Mouse (Mus musculus): ENCODE measurements at regions not wholly inside any gene's neighbourhood (a gene's known extent, or its start where the extent isn't known, plus 50 kb on each side); places are given as distances from the start of the nearest gene placed in this dataset.
A peak's percentile ranks its signal among the peaks of the same experiment; 100 is the strongest.

DNA sequence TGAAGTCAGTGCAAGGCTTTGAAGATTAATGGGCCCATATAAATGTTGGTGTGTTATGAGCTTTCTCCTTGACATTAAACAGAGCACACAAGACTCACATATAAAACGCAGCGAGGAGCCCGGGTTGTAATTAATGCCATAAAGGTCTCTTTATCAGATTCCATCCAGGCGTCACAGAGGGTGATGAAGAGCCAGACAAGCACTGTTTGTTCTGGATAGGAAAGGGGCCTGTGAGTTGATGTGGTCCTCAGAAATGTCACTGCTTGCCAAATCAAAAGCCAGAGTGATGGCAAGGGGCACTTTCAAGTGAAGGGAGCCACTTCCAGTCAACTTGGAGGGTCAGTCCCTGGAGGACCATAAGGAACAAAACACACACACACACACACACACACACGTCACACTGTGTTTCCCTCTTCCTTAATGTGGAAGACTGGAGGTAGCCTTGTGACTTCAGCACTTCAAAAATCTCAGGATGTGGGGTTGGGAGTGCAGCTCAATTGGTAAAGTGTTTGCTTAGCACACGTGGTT is 142.1 kb downstream of the Psmg1 start:
- ATAC-seq (replicated peaks; ENCODE audit: insufficient number of reproducible peaks, low FRiP score, low TSS enrichment, poor library complexity, severe bottlenecking): no peak

DNA sequence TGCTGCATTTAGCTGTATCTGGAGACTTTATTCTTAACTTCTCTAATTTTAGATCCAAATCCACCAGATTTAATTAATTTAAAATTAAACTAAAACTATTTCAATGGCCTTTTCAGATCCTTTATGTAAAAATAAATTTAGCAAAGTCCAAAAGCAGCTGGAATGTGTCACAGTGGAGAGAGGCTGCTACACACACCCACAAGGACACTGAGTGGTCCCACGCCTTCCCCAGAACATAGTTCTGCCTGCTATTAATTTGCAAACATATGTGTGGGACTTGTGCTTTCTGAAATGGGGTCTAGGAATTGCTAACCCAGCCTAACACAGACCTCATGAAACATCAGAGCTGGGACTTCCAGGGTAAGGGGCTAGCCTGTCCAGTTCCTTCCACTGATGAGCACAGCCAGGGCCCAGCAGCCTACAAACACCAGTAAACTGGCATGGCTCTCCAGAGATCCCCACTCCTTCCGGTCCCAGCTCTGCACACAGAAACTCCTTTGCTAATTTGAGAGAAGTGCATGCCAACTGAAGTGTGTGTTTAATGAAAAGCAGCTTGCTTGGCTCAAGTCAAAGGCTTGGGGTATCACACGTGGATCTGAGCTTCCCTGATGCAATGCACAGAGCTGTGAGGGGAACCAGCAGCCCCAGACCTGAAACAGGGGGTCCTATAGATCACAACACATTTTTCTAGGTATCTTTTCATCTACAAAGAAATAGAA is 142.8 kb downstream of the Psmg1 start:
- ATAC-seq (replicated peaks; ENCODE audit: insufficient number of reproducible peaks, low FRiP score, low TSS enrichment, poor library complexity, severe bottlenecking): no peak

DNA sequence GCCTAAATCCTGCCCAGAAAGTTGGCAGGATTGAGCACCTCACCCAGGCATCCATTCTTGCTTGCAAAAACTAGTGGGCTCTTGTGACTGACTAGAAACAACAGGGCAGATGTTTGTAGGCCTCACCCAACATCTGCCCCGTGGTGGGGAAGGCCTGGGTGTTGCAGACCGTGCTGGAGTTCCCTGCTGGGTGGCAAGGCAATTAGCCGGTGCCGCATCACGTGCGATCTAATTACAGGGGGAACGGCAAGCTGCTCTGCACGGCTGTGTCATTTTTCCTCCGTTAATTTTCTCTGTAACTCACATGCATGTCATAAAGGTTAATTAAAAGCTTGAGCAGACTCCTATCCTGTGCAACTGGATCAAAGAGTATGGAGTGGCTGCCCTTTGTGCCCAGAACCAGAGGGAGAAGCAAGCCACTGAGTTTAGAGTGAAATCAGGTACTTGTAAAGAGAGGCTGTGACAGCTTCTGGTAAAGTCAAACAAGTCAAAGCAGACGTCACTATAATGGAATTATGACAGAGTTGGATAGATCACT is 143.5 kb downstream of the Ets2 start:
- ATAC-seq (replicated peaks; ENCODE audit: insufficient number of reproducible peaks, low FRiP score, low TSS enrichment, poor library complexity, severe bottlenecking): no peak

DNA sequence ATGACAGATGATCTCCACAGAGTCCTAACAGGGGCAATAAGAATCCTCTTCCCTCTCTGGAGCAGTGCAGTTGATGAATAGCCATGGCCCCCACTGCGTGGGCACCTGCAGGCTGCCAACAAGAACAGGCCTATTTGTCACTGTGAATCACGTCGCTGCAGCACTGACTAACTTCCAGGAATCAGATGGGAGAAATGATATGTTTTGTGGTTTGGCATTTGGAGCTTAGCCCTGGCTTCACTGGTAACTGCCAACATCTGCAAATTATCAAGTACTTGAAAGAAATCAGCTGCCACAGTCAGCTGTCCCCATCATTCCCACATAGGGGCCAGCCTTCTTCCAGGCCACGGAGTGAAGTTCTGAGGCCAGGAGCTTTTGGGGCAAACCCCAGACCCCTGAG is 142.8 kb downstream of the Ets2 start:
- no peak for ATAC-seq (replicated peaks; ENCODE audit: insufficient number of reproducible peaks, low FRiP score, low TSS enrichment, poor library complexity, severe bottlenecking)

DNA sequence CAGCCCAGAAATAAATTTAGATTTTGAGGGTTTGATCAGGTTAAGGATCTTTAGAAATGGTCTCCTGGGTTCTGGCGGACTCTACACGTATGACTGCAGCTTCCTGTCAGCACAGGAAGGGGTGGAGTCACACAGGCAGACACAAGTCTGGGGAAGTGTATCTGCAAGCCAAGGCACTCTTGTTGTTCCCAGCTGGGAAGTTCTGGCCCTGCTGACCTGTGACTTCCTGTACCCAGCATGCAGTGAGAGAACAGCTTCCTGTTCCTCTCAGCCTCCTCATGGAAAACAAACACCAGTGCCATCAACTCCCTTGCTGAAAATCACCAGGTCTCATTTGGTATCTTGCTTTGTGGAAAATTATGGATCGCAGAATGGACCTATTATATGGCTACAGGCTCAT is 140.9 kb downstream of the Ets2 start:
- ATAC-seq (replicated peaks; ENCODE audit: insufficient number of reproducible peaks, low FRiP score, low TSS enrichment, poor library complexity, severe bottlenecking): no peak

DNA sequence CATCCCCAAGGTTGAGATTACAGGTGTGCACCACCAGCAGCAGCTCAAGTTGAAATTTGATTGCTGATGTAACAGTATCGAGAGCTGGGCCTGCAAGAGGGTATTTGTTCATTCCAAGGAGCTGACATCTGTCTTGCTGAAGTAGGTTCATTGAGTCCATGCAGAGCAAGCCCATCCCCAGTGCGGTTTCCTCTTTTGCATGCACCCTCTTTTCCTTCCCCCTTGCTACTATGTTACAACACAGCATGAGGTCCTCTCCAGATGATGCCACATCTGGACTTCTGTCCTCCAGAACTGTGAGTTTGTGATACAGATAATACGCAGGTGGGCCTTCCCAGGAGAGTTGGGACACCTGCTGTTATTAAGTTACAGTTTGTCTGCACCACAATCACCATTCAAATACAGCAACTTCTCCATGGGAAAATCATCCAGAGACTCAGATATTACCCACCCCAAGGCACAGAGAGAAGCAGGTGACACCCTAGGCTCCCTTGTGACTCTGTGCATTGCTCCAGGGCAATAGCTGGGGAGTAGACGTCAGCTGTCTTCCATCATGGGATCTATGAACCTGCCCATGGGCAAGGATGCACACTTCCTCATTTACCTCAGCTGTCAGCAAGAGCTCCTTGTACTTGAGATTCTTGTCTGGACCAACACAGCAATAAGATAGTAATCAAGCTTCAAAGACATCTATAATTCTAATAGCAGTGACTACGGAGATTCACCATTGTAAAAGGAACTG is 137.8 kb downstream of the Ets2 start:
- ATAC-seq (replicated peaks; ENCODE audit: insufficient number of reproducible peaks, low FRiP score, low TSS enrichment, poor library complexity, severe bottlenecking): peak; percentile 72

DNA sequence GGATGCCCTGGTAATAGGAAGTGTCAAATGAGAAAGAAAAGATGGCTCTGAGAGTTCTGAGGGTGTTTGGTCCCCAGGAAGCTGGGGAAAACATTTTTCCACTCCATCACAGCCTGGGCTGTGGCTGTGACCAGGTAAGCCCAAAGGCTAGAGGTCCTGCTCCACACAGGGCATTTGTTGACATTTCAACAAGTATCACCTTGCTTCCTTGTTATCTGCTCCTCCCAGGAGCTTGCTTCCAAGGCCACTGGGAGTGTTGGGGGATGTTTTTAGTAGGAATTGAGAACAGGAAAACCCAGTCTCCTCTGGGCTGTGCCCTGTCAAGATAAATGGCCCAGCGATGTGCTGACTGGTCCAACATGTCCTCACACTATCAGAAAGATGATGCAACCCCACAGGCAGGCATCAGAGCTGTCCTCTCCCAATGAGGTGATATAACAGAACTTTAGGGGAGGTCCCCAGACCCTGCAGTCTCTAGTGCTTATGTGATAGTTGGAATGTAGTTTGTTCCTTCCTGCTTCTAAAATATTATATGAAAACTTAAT is 137.1 kb downstream of the Ets2 start:
- no peak for ATAC-seq (replicated peaks; ENCODE audit: insufficient number of reproducible peaks, low FRiP score, low TSS enrichment, poor library complexity, severe bottlenecking)

DNA sequence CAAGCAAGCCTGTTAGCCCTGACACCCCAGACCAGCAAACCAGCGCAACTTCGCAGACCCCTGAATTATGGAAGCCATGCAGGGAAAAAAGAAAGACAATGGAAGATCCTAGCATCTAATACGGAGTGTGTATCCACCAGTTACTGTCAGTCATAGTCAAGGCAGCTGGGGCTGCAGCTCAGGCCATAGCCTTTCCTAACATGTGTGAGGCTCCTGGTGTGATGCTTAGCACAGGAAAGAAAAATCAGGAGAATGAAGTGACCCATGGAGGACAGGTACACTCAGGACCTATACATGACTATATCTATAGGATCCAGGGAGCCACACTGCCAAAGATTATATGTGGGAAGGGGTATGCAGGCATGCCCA is 136.6 kb downstream of the Ets2 start:
- no peak for ATAC-seq (replicated peaks; ENCODE audit: insufficient number of reproducible peaks, low FRiP score, low TSS enrichment, poor library complexity, severe bottlenecking)

DNA sequence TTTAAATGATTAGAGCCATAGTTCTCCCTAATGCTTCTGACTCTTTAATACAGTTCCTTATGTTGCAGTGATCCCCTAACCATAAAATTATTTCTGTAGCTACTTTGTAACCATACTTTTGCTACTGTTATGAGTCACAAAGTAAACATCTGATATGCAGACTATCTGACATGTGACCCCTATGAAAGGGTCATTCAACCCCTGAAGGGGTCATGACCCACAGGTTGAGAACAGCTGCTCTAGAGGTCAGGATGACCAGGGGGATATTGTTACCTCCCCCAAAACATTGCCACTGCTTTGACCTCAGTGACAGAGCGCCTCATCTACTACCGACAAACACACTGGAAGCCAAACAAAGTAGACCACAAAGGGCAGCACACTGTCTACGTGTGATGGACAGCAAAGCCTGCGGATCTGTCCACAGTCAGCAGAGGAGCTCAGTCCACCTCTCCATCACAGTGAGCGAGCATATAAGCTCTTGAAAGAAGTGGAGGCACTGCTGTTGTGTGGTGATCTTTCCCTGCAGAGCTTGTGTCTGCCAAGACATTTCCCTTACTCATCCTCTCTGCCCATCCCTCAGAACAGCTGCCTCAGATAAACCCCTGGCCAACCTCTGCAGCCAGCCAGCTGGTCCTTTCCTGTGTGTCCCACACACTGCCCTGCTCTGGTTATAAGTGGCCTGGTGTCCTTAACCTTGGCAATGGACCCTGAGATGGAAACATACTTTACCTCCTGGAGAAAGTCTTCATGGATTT is 136.0 kb downstream of the Ets2 start:
- no peak for ATAC-seq (replicated peaks; ENCODE audit: insufficient number of reproducible peaks, low FRiP score, low TSS enrichment, poor library complexity, severe bottlenecking)

DNA sequence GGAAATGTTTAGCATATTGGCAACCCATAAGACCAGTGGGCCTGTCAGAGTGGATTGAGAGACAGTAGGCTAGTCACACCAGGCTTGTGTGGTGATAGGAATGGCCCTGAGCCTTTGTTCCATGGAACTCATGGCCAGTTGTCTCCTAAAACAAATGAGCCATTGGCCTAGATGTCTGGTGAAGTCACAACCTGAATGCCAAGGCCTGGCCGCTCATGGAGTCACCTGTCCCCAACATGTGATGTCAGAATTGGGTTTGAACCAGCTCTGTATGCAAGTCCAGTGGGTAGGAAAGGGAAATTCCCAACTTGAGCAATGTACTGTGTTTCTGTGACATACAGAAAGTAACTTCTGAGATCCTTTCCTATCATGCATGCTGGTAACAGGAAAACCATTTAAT is 134.1 kb downstream of the Ets2 start:
- ATAC-seq (replicated peaks; ENCODE audit: insufficient number of reproducible peaks, low FRiP score, low TSS enrichment, poor library complexity, severe bottlenecking): no peak

DNA sequence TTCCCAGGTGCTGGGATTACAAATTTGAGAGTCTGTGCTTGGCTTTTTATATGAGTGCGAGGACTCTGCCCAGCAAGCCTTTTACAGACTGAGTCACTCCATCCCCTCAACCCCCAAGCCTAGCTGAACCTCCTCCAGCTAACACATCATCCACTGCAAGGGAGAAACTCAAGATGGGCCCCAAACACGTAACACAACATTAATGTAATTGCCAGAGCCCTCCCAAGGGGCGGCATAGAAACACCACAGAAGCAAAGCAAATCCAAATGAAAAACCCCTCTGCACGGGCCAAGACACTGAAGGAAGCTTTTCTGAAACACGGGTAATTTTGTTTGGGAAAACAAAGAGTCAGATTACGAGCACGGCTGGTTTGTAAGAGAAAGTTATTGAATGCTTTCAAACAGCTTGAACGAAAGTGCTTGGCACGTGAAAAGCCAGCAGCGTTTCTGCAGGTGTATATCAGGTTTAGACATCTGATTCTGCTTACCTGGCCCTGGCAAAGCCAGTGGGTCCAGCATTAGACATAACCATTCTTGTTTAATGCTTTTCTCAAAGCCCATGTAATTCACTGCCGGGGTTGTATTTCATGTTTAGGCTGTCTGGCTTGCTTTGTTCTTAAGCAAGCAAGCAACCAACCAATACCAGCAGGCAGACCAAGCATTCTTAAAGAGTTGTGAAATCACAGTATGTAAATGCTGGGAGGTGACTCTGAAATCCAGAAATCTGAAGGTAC is 132.8 kb downstream of the Ets2 start:
- no peak for ATAC-seq (replicated peaks; ENCODE audit: insufficient number of reproducible peaks, low FRiP score, low TSS enrichment, poor library complexity, severe bottlenecking)

DNA sequence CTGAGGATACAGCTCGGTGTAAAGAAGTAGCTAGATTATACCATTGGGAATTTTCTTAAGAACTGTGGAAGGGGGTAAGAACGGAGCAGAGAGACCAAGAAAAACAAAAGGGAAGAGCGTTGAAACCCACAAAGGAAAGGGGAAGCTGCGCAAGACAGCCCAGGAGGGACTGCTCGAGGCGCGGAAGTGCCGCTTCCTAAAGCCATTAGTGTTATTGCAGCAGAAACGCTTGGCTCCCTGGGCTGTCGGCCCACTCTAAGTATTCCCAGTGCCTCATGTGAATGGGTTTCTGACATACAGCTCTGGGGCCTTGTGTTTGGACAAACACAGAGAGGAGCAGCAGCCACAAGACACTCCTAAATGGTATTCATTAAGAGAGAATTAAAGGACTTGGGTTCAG is 131.6 kb downstream of the Ets2 start:
- ATAC-seq (replicated peaks; ENCODE audit: insufficient number of reproducible peaks, low FRiP score, low TSS enrichment, poor library complexity, severe bottlenecking): 0 out of 2 replicates have a peak, but pooled peaks have one; percentile 33

DNA sequence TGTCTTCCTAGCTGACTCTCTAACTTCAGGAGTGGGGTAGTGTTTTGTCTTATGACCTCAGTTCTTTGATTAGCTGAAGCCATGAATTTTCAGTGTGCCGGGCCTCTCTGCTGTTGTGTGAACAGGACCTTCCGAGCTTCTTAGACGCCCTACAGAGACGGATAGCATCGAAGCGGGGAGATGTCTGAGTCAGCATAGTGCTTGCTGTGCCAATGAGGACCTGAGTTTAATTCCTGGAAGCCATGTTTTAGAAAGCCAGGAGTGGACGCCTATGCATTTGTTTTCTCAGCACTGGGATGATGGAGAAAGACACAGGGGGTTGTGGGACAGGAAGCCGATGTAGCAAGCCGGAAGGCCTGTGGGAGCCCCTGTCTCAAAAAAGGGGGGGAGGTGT is 130.5 kb downstream of the Ets2 start:
- ATAC-seq (replicated peaks; ENCODE audit: insufficient number of reproducible peaks, low FRiP score, low TSS enrichment, poor library complexity, severe bottlenecking): no peak

DNA sequence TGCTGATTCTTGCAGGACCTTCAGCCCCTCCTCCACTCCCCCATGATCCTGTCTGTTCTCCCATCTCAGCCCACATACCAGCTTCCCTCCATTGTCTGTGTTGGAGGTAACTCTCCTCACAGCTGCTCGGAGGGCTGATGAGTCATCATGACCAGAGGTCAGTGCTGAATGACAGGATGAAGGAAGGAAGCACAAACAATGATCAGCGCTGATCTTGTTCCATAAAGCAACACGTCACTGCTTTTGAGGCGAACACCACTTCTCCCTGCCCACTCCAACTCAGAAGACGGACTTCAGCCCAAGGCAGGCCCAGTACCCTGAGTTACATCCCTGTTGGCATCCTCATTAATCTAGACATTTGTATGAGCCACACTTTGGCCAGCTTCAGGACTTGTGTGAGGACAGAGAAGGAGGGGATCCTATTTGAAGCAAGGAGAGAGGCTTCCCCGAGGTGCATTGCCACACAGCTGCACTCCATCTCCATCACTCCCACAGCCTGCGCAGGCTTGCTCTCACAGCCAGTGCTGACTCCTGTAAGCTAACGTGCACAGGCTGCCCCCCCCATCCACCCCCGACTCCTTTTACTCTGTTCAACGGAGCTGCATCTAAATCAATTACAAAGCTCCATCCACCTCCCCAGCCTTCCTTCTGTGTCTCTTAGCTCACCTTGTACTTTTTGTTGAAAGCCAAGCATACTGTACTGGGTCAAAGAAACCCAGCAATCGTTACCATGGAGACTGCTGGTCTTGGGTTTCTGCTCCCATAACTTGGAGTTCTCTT is 129.9 kb downstream of the Ets2 start:
- peak; percentile 10; the same call in 1 of the 2 replicates for ATAC-seq (replicated peaks; ENCODE audit: insufficient number of reproducible peaks, low FRiP score, low TSS enrichment, poor library complexity, severe bottlenecking)

DNA sequence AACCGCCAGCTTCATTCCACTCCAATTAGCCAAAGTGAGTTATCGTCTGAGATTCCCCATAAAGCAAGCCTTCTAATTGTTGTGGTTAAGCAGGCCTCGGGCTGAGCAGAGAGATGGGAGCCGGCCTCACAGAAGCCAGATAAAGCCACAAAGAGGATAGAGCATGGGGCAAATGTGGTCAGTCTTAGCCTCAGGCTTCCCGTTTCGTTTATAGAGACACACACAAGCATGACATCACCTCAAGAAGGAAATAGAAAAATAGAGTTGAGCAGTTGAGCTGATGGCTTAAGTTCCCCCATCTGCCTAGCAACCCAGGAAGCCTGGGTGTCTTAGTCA is 125.5 kb downstream of the Ets2 start:
- peak; percentile 91 for ATAC-seq (replicated peaks; ENCODE audit: insufficient number of reproducible peaks, low FRiP score, low TSS enrichment, poor library complexity, severe bottlenecking)

DNA sequence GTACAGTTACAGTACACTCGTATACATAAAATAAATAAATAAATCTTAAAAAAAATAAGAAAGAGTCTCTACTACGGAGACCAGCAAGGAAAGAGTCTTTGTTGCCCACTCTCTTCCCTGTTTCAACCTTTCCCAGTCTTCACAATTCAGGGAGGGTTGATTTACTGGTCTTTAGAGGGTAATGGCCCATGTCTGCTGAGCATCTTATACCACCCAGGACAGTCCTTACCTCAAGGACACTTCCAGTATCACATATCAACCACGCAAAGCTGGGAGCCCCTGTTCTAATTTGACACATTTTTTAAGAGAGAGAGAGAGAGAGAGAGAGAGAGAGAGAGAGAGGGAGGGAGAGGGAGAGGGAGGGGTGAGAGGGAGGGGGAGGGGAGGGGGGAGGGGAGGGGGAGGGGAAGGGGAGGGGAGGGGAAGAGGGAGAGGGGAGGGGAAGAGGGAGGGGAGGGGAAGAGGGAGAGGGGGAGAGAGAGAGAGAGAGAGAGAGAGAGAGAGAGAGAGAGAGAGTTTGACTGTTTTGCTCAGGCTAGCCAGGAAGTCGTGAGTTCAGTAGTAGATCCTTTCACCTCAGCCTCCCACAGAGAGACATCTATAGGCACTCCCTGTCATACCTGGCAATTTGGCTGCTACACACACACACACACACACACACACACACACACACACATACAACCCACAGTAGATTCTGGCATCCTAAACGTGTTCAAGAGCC is 125.0 kb downstream of the Ets2 start:
- no peak for ATAC-seq (replicated peaks; ENCODE audit: insufficient number of reproducible peaks, low FRiP score, low TSS enrichment, poor library complexity, severe bottlenecking)

DNA sequence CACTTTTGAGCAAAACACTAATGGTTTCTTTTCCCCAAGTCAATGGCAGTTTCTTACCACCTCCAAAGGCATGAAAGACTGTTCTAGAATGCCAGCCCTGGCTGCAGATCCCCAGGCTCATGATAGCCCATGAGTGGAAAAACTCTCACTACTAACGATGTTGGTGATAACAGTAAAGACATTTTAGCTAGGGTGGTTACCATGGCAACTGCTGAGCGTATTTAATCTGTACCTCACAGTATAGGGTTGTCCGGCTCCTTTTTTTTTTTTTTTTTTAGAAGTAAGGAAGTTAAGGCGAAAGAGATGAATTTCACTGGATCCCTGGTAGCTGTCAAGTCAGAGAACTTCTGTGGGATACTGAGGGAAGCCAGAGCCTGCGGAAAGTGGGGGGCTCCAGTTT is 123.8 kb downstream of the Ets2 start:
- ATAC-seq (replicated peaks; ENCODE audit: insufficient number of reproducible peaks, low FRiP score, low TSS enrichment, poor library complexity, severe bottlenecking): no peak

All from monocyte, adult 5-6 weeks (primary cell).